Mouse (Mus musculus): ENCODE data around the gene Alkbh4. TPM values are rescaled to one million over a fixed set of nuclear protein-coding genes. Genes with fewer than 3 reads are reported as not detected.
"Not testable (repeated sequence)": the region's sequence is repeated elsewhere in the genome, so short reads cannot be mapped to it uniquely, and the experiment has no call there.

Alkbh4 gene
- total RNA-seq, 2 experiments from 2014 or later: 5.3 to 18.2 TPM

GRCm38 (mm10) chr5:136140057-136140482 is 4.1 kb downstream of the Alkbh4 start:
- ATAC-seq (replicated peaks; ENCODE audit: poor library complexity, severe bottlenecking): peak; percentile 63

- ATAC-seq (replicated peaks; ENCODE audit: poor library complexity, severe bottlenecking): no peak
These were observed 6.8 kb downstream of the Alkbh4 start for GRCm38 (mm10) chr5:136142746-136143145.

- no peak for ATAC-seq (replicated peaks; ENCODE audit: poor library complexity, severe bottlenecking)
These were observed 7.3 kb downstream of the Alkbh4 start for GRCm38 (mm10) chr5:136143161-136143755.

- peak; percentile 13; the same call in 1 of the 2 replicates for ATAC-seq (replicated peaks; ENCODE audit: poor library complexity, severe bottlenecking)
These were observed 8.9 kb downstream of the Alkbh4 start for GRCm38 (mm10) chr5:136144606-136145430.

- ATAC-seq (replicated peaks; ENCODE audit: poor library complexity, severe bottlenecking): no peak
These were observed 11.0 kb downstream of the Alkbh4 start for GRCm38 (mm10) chr5:136146936-136147335.

DNA sequence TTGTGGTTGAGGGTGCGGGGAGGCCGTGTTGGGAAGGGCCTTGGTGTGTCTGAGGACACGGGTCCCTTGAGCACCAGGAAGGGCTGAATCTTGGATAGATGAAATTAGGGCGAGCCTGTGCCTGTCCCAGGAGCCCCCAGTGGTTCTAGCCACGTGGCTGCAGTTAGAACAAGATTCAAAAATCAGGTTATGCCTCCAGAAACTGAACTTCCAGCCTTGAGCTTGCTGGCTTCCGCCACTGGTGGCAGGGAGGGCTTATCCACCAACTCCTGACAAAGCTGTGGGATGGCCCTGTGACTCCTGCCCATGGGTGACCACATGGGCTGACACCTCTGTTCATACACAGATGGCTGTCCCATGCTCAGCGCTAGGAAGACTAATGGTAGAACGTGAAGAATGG is 11.8 kb downstream of the Alkbh4 start:
- ATAC-seq (replicated peaks; ENCODE audit: poor library complexity, severe bottlenecking): no peak

DNA sequence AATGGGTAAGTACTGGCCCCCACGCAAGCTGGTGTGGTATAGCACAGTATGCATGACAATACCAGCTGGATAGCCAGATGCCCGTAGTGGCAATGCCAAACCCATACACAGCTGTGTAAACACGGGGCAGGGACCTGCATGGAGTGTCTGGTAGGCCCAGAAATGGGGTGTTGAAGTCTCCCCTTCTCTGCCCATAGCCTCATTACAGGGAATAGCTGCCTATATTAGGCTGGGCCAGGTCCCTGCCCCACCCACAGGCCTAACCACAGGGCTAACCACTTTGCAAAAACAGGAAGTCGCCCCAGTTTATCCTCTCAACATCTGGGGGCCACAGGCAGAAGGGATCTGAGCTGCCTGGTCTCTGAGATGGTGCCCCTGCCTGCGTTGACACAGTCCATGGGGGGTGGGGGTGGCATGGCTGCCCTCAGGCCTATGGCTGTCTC is 13.2 kb downstream of the Alkbh4 start:
- ATAC-seq (replicated peaks; ENCODE audit: poor library complexity, severe bottlenecking): peak; percentile 88

DNA sequence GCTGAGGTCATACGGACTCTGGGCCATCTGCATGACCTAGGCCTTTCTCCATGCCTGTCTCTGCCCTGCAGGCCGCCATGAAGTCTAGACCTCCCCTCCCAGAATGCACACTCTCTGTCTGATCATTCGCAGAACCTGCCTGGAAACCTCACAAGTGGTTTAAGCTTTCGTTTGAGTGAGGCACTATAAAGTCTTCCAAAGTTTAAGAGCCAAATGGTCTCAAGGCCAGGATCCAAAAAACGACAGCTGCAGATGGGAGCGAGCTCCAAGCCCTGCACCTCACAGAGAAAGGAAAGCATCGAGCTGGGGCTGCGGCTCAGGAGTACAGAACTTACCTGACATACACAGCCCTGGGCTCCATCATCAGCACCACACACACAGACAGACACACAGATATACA is 16.4 kb downstream of the Alkbh4 start:
- ATAC-seq (replicated peaks; ENCODE audit: poor library complexity, severe bottlenecking): no peak

- ATAC-seq (replicated peaks; ENCODE audit: poor library complexity, severe bottlenecking): no peak
These were observed 19.5 kb downstream of the Alkbh4 start for GRCm38 (mm10) chr5:136155399-136155798.

- ATAC-seq (replicated peaks; ENCODE audit: poor library complexity, severe bottlenecking): not testable (repeated sequence)
These were observed 24.1 kb downstream of the Alkbh4 start for GRCm38 (mm10) chr5:136160084-136160483.

- no peak for ATAC-seq (replicated peaks; ENCODE audit: poor library complexity, severe bottlenecking)
These were observed 28.0 kb downstream of the Alkbh4 start for GRCm38 (mm10) chr5:136163807-136164474.

DNA sequence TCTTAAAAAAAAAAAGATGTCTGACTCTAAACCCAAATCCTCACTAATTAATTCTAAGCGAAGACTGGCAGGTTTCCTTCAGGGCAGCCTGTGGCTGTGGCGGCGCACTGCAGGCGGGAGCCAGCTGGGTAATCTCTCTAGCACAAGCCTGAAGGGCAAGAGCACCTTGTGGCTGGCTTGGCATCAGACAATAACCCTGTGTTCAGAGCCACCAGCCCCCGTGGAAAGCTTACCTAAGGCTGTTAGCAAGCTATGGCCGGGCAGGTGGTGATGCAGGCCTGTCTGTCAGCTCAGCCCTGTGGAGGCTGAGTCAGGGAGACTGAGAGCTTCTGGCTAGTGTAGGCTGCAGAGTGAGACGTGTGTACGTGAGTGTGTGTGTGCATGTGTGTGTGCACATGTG is 29.3 kb downstream of the Alkbh4 start:
- ATAC-seq (replicated peaks; ENCODE audit: poor library complexity, severe bottlenecking): no peak

- no peak for ATAC-seq (replicated peaks; ENCODE audit: poor library complexity, severe bottlenecking)
These were observed 31.4 kb downstream of the Alkbh4 start for GRCm38 (mm10) chr5:136167296-136167695.

DNA sequence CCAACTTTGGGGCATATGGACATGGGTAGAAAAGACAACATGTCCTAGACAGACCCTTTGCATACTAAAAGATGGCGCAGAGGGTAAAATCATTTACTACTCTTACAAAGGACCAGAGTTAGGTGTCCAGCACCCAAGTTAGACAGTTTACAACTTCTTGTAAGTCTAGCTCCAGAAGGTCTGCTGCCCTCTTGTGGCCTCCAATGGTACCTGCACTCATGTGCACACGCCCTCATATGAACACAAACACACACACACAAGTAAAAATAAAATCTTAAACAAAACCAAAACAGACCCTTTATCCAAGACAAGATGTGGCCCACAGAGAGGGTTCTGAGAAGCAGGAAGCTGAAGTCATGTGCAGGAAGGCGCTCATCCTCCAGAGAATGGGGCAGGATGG is 32.1 kb downstream of the Alkbh4 start:
- no peak for ATAC-seq (replicated peaks; ENCODE audit: poor library complexity, severe bottlenecking)

- ATAC-seq (replicated peaks; ENCODE audit: poor library complexity, severe bottlenecking): peak; percentile 33
These were observed 33.9 kb downstream of the Alkbh4 start for GRCm38 (mm10) chr5:136169626-136170511.

- ATAC-seq (replicated peaks; ENCODE audit: poor library complexity, severe bottlenecking): peak; percentile 41
These were observed 34.8 kb downstream of the Alkbh4 start, which contains the start of gene Orai2 for GRCm38 (mm10) chr5:136170512-136171362. TSS of gene Orai2 (minus strand) at chr5:136170713.

- peak; percentile 75 for ATAC-seq (replicated peaks; ENCODE audit: poor library complexity, severe bottlenecking)
These were observed 35.7 kb downstream of the Alkbh4 start for GRCm38 (mm10) chr5:136171363-136172341.

GRCm38 (mm10) chr5:136172939-136173338 is 37.0 kb downstream of the Alkbh4 start:
- no peak for ATAC-seq (replicated peaks; ENCODE audit: poor library complexity, severe bottlenecking)
